Mouse (Mus musculus) telencephalon, adult 2 months (tissue): Measurements from ENCODE around the gene Sptbn2.
A peak's percentile ranks its signal among the peaks of the same experiment; 100 is the strongest.

Experiments used
- DNase-seq: peaks from one replicate; pipeline ENCODE4 v3.0.0-alpha.2; 2011; ENCODE audit warnings: low read depth, low spot score

Sptbn2 gene

GRCm38 (mm10) chr19:4772785-4773184, 61.8 kb downstream of the Sptbn2 start:
- DNase-seq: no peak

GRCm38 (mm10) chr19:4782891-4783290, 71.9 kb downstream of the Sptbn2 start:
- no peak for DNase-seq

GRCm38 (mm10) chr19:4785206-4785605, 74.2 kb downstream of the Sptbn2 start:
- no peak for DNase-seq

- DNase-seq: no peak
Measured at GRCm38 (mm10) chr19:4786313-4786712, 75.3 kb downstream of the Sptbn2 start.

GRCm38 (mm10) chr19:4793281-4793830, 82.4 kb downstream of the Sptbn2 start:
- no peak for DNase-seq

DNA sequence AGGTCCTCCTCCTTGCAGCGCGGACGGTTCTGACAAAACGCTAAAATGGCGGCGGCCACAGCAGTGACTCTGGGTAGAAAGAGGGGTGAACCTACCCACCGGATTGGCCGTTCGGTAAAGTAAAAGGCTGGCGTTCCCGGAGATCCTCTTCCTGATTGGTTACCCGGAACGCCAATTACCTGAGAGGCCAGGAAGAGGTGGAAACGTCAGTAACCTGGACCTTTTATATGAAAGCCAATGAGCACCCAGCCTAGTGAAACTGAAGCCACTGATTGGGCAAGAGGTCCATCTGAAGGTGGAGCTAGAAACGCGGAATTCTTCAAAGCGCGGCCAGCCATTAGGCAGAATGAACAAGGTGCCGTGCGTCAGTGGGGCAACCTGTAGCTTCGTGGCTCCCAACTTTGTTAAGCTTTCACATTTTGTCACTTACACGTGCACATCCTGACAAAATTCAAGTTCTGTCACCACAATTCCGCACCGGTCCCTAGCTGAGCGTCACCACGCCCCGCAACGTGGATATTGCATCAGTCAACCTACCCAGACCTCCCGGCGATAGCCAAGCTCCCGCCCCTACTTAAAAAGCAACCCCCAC, 83.0 kb downstream of the Sptbn2 start, which contains the start of gene Rbm4:
Rbm4 (minus strand) TSS at position 71 of the 592 bp plus-strand sequence.
- peak; percentile 99 for DNase-seq

DNA sequence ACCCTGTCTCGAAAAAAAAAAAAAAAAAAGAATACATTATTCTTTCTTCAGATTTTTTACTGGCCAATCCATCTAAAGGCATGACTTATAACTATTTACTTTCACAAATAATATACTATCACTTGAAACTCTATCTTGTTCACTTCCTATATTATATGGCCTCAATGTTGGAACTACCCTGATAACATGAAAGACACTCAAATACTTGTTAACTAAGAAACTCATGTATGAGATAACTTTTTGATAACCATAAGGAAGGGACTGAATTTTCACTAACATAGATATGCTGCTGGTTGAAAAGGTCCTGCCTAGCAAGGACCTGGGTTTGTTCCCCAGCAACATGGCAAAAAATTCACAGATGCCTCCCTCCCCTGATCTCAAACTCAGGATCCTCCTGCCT, 85.0 kb downstream of the Sptbn2 start:
- no peak for DNase-seq

GRCm38 (mm10) chr19:4797846-4798245, 86.9 kb downstream of the Sptbn2 start:
- DNase-seq: peak; percentile 51

GRCm38 (mm10) chr19:4799083-4799482, 88.1 kb downstream of the Sptbn2 start:
- no peak for DNase-seq
